Mouse (Mus musculus): ENCODE measurements around the gene Gm20388. TPM values are rescaled to one million over a fixed set of nuclear protein-coding genes. Genes with fewer than 3 reads are reported as not detected.
A peak's percentile ranks its signal among the peaks of the same experiment; 100 is the strongest.

The Gm20388 gene
- polyA plus RNA-seq, 2 experiments = 8.5 TPM; not detected in 1

DNA sequence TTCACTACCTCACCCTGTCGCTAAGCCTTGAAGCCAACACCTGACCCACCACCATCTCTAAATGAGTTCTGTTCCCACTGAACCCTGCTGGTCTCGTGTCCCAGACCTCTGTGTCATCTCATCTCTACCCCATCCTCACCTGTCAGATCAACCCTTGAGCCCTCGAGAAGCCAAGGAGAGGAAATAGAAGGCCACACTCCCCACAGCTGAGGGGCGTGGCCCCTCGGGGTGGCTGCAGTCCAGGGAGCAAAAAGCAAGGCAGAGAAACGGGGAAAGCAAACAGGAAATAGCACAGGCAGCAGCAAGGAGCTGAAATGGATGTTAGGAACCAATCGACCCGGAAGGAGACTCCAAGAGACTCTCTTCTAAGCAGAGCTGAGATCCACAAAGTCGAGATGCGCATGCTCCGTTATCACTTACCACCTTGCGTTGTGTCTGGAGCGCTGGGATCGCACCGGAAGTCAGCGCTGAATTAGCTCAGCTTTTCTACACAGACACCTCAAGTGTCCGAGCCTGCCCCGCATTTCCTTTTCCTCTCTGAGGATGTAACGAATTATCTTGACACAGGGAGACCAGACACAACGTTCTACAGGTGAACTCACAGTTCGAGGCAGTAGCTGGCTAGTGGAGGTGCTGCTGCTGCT lies 3876.7 kb downstream of the Gm20388 start:
- no peaks in the 10 kb centered on the region for H3K27me3 ChIP-seq (ENCODE audit: control insufficient read depth, insufficient read depth, low read length)
- peaks cover 0 to 7% of the 10 kb centered on the region in 2 experiments; a peak in 2 of 4 replicates for H3K4me1 ChIP-seq (replicated peaks; ENCODE audit: control insufficient read depth in 2 of 2, insufficient read depth in 2 of 2, low read length in 1 of 2)
- no peak overlapping the region for H3K27ac ChIP-seq
- 19% methylated on average over 21 of the region's 21 CpGs for WGBS (ENCODE audit: insufficient replicate concordance)
- peak overlapping the region in 1 of 2 experiments; percentile 37; a peak in 2 of 4 replicates for H3K4me3 ChIP-seq (ENCODE audit: insufficient read depth in 1 of 2, low read depth in 2 of 2, low read length in 2 of 2)
- DNase-seq (ENCODE audit: low read depth in 3 of 3, low spot score in 3 of 3) (no peak), ATAC-seq (ENCODE audit: insufficient read depth) (no peak)
- H3K4me2 ChIP-seq (ENCODE audit: low read depth) = peak overlapping the region; percentile 55
- no peaks in the 10 kb centered on the region for H3K36me3 ChIP-seq (replicated peaks; ENCODE audit: control insufficient read depth, insufficient read depth, low read depth)
- TF ChIP-seq EP300 (IDR thresholded peaks at IDR 0.05; ENCODE audit: low read depth) (no peak), CTCF (IDR thresholded peaks at IDR 0.05; ENCODE audit: low read depth) (no peak)
- H3K9me3 ChIP-seq (ENCODE audit: control insufficient read depth, low read length) = no peaks in the 10 kb centered on the region
- no peak overlapping the region for H3K9ac ChIP-seq (replicated peaks)

DNA sequence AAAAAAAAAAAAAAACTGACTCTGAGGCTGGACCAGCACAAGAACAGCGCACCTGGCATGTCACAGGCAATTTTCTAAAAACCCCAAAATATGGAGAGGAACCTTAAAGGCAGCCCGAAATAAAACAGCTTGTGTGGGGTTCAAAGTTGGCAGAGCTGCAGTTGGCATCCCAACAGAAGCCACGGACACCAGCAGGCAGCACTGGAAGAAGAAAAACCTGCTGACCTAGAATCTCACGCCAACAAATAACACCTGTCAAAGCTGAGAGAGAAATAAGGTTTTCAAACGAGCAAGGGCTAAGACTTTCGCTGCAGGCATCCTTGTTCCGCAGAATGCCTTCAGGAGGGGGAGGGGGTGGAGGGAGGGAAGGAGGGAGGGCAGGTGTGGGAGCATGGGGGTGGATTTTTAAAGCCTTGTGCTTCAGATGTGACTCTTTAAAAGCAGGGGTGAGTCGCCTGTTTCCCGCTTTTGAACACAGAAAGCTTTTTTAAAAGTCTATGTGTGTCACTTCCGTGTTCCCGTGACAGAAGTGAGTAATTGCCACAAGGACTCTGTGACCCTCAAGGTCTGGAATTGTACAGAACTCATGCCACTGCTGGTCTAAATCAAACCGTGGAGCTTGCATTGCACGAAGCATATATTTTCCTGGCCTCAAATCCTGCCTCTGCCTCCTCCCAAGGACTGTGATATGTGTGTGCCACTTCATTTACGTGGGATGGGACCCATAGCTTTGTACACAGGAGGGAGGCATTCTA lies 3878.0 kb downstream of the Gm20388 start:
- H3K27ac ChIP-seq = no peak overlapping the region
- H3K4me2 ChIP-seq (ENCODE audit: low read depth) = no peak overlapping the region

DNA sequence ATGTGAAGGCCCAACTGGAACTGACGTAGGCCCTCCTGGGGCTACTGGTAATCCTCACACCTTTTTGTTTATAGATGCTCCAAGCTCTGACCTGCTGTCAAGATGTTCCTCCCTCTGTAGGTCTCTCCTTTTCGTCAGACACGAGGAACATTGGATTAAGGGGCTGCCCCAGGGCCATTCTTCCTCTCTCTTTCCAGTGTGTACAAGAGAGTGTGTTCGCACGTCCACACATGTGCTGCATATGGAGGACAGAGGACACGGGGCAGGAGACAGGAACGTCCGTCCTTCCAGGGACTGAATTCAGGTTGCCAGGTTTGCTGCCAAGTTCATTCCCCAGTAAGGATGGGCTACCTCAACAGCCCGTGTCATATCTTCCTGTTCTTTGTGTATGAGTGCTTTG lies 3878.8 kb downstream of the Gm20388 start:
- 62% methylated on average over 9 of the region's 9 CpGs for WGBS (ENCODE audit: insufficient replicate concordance)
- Histone ChIP-seq H3K4me3 (ENCODE audit: insufficient read depth in 1 of 2, low read depth in 2 of 2, low read length in 2 of 2) (no peak overlapping the region), H3K9ac (replicated peaks) (no peak overlapping the region), H3K4me2 (ENCODE audit: low read depth) (no peak overlapping the region), H3K36me3 (replicated peaks; ENCODE audit: control insufficient read depth, insufficient read depth, low read depth) (no peaks in the 10 kb centered on the region), H3K27me3 (ENCODE audit: control insufficient read depth, insufficient read depth, low read length) (no peaks in the 10 kb centered on the region), H3K4me1 (replicated peaks; ENCODE audit: control insufficient read depth in 2 of 2, insufficient read depth in 2 of 2, low read length in 1 of 2) (peaks cover 0 to 7% of the 10 kb centered on the region in 2 experiments; a peak in 2 of 4 replicates), H3K27ac (no peak overlapping the region), H3K9me3 (ENCODE audit: control insufficient read depth, low read length) (no peaks in the 10 kb centered on the region)
- DNase-seq (ENCODE audit: low read depth in 3 of 3, low spot score in 3 of 3) = no peak
- TF ChIP-seq EP300 (IDR thresholded peaks at IDR 0.05; ENCODE audit: low read depth) (no peak), CTCF (IDR thresholded peaks at IDR 0.05; ENCODE audit: low read depth) (no peak)
- no peak for ATAC-seq (ENCODE audit: insufficient read depth)

More for the DNA sequence above, 3878.0 kb downstream of the Gm20388 start:
- TF ChIP-seq EP300 (IDR thresholded peaks at IDR 0.05; ENCODE audit: low read depth) (no peak), CTCF (IDR thresholded peaks at IDR 0.05; ENCODE audit: low read depth) (no peak)
- Histone ChIP-seq H3K9me3 (ENCODE audit: control insufficient read depth, low read length) (no peaks in the 10 kb centered on the region), H3K4me1 (replicated peaks; ENCODE audit: control insufficient read depth in 2 of 2, insufficient read depth in 2 of 2, low read length in 1 of 2) (peaks cover 0 to 7% of the 10 kb centered on the region in 2 experiments; a peak in 2 of 4 replicates), H3K27me3 (ENCODE audit: control insufficient read depth, insufficient read depth, low read length) (no peaks in the 10 kb centered on the region), H3K9ac (replicated peaks) (no peak overlapping the region), H3K4me3 (ENCODE audit: insufficient read depth in 1 of 2, low read depth in 2 of 2, low read length in 2 of 2) (no peak overlapping the region), H3K36me3 (replicated peaks; ENCODE audit: control insufficient read depth, insufficient read depth, low read depth) (no peaks in the 10 kb centered on the region)
- DNase-seq (ENCODE audit: low read depth in 3 of 3, low spot score in 3 of 3) = no peak
- ATAC-seq (ENCODE audit: insufficient read depth) = no peak
- WGBS (ENCODE audit: insufficient replicate concordance) = 49% methylated on average over 14 of the region's 14 CpGs

DNA sequence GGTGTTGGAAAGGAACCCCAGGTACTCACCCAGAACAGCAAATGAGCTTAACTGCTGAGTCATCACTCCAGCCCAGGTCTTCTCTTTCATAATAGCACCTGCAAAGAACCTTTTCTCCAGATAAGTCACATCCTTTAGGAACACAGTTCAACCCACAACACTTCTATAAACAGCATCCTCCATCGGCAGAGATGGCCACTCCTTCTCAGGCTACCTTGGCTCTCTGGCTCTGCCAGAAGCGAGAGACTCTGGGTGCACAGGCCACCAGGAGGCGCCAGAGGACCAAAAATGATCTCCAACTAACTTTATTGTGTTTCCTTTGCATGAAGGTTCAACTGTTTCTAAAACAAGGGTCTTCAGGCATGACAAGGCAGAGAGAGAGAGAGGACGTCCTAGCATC lies 3879.3 kb downstream of the Gm20388 start:
- H3K9me3 ChIP-seq (ENCODE audit: control insufficient read depth, low read length) = no peaks in the 10 kb centered on the region

More for the DNA sequence above, 3879.3 kb downstream of the Gm20388 start:
- peak; percentile 93 for TF ChIP-seq CTCF (IDR thresholded peaks at IDR 0.05; ENCODE audit: low read depth)
- TF ChIP-seq EP300 (IDR thresholded peaks at IDR 0.05; ENCODE audit: low read depth) = no peak
- WGBS (ENCODE audit: insufficient replicate concordance) = 1% methylated on average over 4 of the region's 4 CpGs
- Histone ChIP-seq H3K4me2 (ENCODE audit: low read depth) (no peak overlapping the region), H3K4me1 (replicated peaks; ENCODE audit: control insufficient read depth in 2 of 2, insufficient read depth in 2 of 2, low read length in 1 of 2) (peaks cover 0 to 7% of the 10 kb centered on the region in 2 experiments; a peak in 2 of 4 replicates), H3K27me3 (ENCODE audit: control insufficient read depth, insufficient read depth, low read length) (no peaks in the 10 kb centered on the region), H3K36me3 (replicated peaks; ENCODE audit: control insufficient read depth, insufficient read depth, low read depth) (no peaks in the 10 kb centered on the region), H3K4me3 (ENCODE audit: insufficient read depth in 1 of 2, low read depth in 2 of 2, low read length in 2 of 2) (no peak overlapping the region), H3K27ac (no peak overlapping the region), H3K9ac (replicated peaks) (no peak overlapping the region)
- DNase-seq (ENCODE audit: low read depth in 3 of 3, low spot score in 3 of 3) (peak in 2 of 3 experiments; percentile 54 to 57), ATAC-seq (ENCODE audit: insufficient read depth) (no peak)

Measured in liver, embryonic 14.5 days (tissue).